ENCODE assay signal across 8 mouse cellular contexts in the genomic region with DNA sequence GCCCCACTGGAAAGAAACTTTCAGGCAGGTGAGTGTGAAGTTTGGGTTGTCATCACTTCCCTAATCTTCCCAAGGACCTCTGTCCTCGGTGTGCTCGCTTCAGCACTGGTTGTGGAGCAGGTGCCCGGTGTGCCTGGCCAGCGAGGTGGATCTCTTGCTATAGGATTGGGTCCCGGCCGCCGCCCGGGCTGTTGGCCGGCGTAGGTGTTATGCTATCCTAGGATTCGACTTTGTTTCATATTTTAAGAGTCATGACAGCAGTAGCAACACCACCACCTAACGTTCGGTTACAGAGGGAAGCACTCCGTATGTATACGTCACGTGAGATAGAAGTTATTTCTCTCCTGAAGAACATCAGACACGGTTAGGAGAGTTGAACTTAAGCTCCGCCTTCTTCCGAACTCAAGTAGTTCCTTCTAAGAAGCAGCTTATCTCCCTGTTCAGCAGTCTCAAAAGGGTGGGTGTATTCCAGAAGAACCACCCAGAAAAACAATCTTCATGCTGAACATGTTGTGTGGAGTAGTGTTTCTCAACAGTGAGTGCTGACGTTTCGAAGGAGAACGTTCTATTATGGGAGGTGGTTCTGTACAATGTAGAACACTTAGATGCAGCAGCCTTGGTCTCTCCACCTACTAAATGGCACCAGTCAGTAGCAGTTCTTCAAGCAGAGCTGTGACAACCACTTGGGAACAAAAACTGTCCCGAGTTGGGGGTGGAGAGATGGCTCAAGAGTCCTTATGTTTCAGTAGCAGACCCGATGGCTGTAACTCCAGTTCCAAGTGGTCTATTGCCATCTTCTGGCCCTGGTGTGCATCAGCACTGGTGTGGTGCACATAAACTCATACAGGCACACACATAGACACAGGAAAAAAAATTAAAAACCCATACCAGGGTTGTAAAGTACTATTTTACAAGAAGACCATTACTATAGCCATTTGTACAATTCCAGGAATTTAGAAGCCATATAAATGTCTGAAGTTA. TPM values are rescaled to one million over a fixed set of nuclear protein-coding genes. Genes with fewer than 3 reads are reported as not detected.
DNase-seq lines count a peak whose midpoint lies in the region; ATAC-seq and TF ChIP-seq lines count a peak whose summit lies in the region.

No protein-coding gene starts in this region.

- H3K27me3 ChIP-seq in heart, embryonic 16.5 days (ENCODE audit: control insufficient read depth, insufficient read depth, low read length) = no peaks in the 10 kb centered on the region
- no peaks in the 10 kb centered on the region for H3K27me3 ChIP-seq in G1E (ENCODE audit: insufficient read depth, low read length)
- no peaks in the 10 kb centered on the region for H3K27me3 ChIP-seq in limb, embryonic 12.5 days
- no peaks in the 10 kb centered on the region for H3K27me3 ChIP-seq in midbrain, embryonic 14.5 days (ENCODE audit: control insufficient read depth, insufficient read depth, low read length)

- H3K4me3 ChIP-seq in heart, embryonic 16.5 days (ENCODE audit: low read length) = peak overlapping the region; percentile 85
- H3K4me3 ChIP-seq in G1E (ENCODE audit: low read depth, low read length) = peak overlapping the region; percentile 97
- peak overlapping the region; percentile 84 for H3K4me3 ChIP-seq in limb, embryonic 12.5 days (replicated peaks)
- H3K4me3 ChIP-seq in midbrain, embryonic 14.5 days (replicated peaks; ENCODE audit: low read depth, low read length) = peak overlapping the region; percentile 74

- no peak for TF ChIP-seq CTCF in G1E (IDR thresholded peaks at IDR 0.05; ENCODE audit: low read depth, low read length)

- no peaks in the 10 kb centered on the region for H3K9me3 ChIP-seq in heart, embryonic 16.5 days (replicated peaks; ENCODE audit: control insufficient read depth, low read length)
- H3K9me3 ChIP-seq in G1E (replicated peaks) = peaks cover 4% of the 10 kb centered on the region; the same call in 1 of the 2 replicates
- H3K9me3 ChIP-seq in limb, embryonic 12.5 days = no peaks in the 10 kb centered on the region
- H3K9me3 ChIP-seq in midbrain, embryonic 14.5 days (ENCODE audit: control insufficient read depth, low read length) = no peaks in the 10 kb centered on the region

- peak overlapping the region; percentile 89 for H3K4me2 ChIP-seq in heart, embryonic 16.5 days (ENCODE audit: low read depth, low read length)
- H3K4me2 ChIP-seq in limb, embryonic 12.5 days = peak overlapping the region; percentile 76
- peak overlapping the region; percentile 85 for H3K4me2 ChIP-seq in midbrain, embryonic 14.5 days (ENCODE audit: low read length)

- H3K9ac ChIP-seq in heart, embryonic 16.5 days (ENCODE audit: low read length) = peak overlapping the region; percentile 84
- H3K9ac ChIP-seq in limb, embryonic 12.5 days (replicated peaks) = peak overlapping the region; percentile 61
- peak overlapping the region; percentile 54; the same call in 1 of the 2 replicates for H3K9ac ChIP-seq in midbrain, embryonic 14.5 days (replicated peaks; ENCODE audit: low read length)

- ATAC-seq in heart, embryonic 16.5 days (replicated peaks; ENCODE audit: extremely low read depth, insufficient read depth, low FRiP score) = peak; percentile 5; the same call in 1 of the 2 replicates
- ATAC-seq in G1E (ENCODE audit: extremely low read depth, insufficient number of reproducible peaks, low FRiP score, poor library complexity, severe bottlenecking) = peak; percentile 61
- ATAC-seq in erythroblast, adult 5-6 weeks (replicated peaks; ENCODE audit: low FRiP score, poor library complexity, severe bottlenecking) = peak; percentile 72
- 0 out of 2 replicates have a peak, but pooled peaks have one; percentile 8 for ATAC-seq in limb, embryonic 12.5 days (ENCODE audit: insufficient number of reproducible peaks, insufficient read depth, low FRiP score, low TSS enrichment, low read depth)
- ATAC-seq in midbrain, embryonic 14.5 days (ENCODE audit: low FRiP score, low TSS enrichment) = 0 out of 2 replicates have a peak, but pooled peaks have one; percentile 3

- 13% methylated on average over 24 of the region's 24 CpGs for WGBS in heart, embryonic 16.5 days
- WGBS in limb, embryonic 12.5 days = 17% methylated on average over 24 of the region's 24 CpGs
- 17% methylated on average over 24 of the region's 24 CpGs for WGBS in midbrain, embryonic 14.5 days

- intact Hi-C loops in heart, postnatal 36 days (cut with DNase I) = no loop called here

- no peak for DNase-seq in heart, postnatal 36 days
- peak; percentile 78 for DNase-seq in G1E (ENCODE audit: low spot score)
- DNase-seq in midbrain, embryonic 14.5 days = peak; percentile 50
- DNase-seq in layer of hippocampus, postnatal 36 days = no peak
- no peak for DNase-seq in ovary, postnatal 14 days (ENCODE audit: low spot score)

- peak overlapping the region; percentile 90 for H3K27ac ChIP-seq in heart, embryonic 16.5 days (ENCODE audit: low read length)
- peak overlapping the region; percentile 87 for H3K27ac ChIP-seq in limb, embryonic 12.5 days
- peak overlapping the region; percentile 91 for H3K27ac ChIP-seq in midbrain, embryonic 14.5 days (replicated peaks; ENCODE audit: low read depth, low read length)

- H3K36me3 ChIP-seq in heart, embryonic 16.5 days (ENCODE audit: control insufficient read depth, insufficient read depth) = peaks cover 15% of the 10 kb centered on the region; the same call in 1 of the 2 replicates
- H3K36me3 ChIP-seq in G1E (replicated peaks) = peaks cover 60% of the 10 kb centered on the region
- peaks cover 43% of the 10 kb centered on the region for H3K36me3 ChIP-seq in limb, embryonic 12.5 days
- peaks cover 32% of the 10 kb centered on the region for H3K36me3 ChIP-seq in midbrain, embryonic 14.5 days (ENCODE audit: control insufficient read depth, insufficient read depth, low read length)

- H3K4me1 ChIP-seq in heart, embryonic 16.5 days (ENCODE audit: control insufficient read depth, insufficient read depth, low read length) = peaks cover 14% of the 10 kb centered on the region
- peaks cover 53% of the 10 kb centered on the region for H3K4me1 ChIP-seq in G1E (ENCODE audit: insufficient read depth, low read depth, low read length)
- peaks cover 9% of the 10 kb centered on the region for H3K4me1 ChIP-seq in limb, embryonic 12.5 days (replicated peaks)
- H3K4me1 ChIP-seq in midbrain, embryonic 14.5 days (ENCODE audit: control insufficient read depth, insufficient read depth, low read length) = peaks cover 15% of the 10 kb centered on the region

RNA-seq across cellular contexts. Expression of a gene that starts 0.8 kb away (rescaled TPM):
- polyA plus RNA-seq in heart, embryonic 16.5 days (2015; fragmentation: Nextera tagmentation; extraction: Ambion mirVana) = 54.7 and 55.3 TPM in 2 replicates
- total RNA-seq in heart, postnatal 36 days (2021) = 10 to 100 TPM; 16.8 to 18.4 TPM
- total RNA-seq in G1E (2014; fragmentation: Nextera tagmentation) (30.9 and 45.8 TPM in 2 replicates), G1E (2017) (73.4 and 94.2 TPM in 2 replicates)
- polyA plus RNA-seq in G1E (2012) = 5.8 and 14.9 TPM in 2 replicates
- 28.0 and 28.6 TPM in 2 replicates for total RNA-seq in erythroblast, adult 5-6 weeks (2015; ENCODE audit: low replicate concordance)
- total RNA-seq in erythroblast, adult 5-6 weeks (2017; ENCODE audit: low replicate concordance) = 37.1 and 45.3 TPM in 2 replicates
- polyA plus RNA-seq in limb, embryonic 12.5 days (2016; fragmentation: Nextera tagmentation; extraction: Ambion mirVana) = 70.5 and 78.1 TPM in 2 replicates
- 62.9 and 75.8 TPM in 2 replicates for polyA plus RNA-seq in midbrain, embryonic 14.5 days (2014; fragmentation: Nextera tagmentation; extraction: Ambion mirVana)
- 10 to 100 TPM; 39.6 to 41.3 TPM for total RNA-seq in layer of hippocampus, postnatal 36 days (2021)

RNA-seq across cellular contexts. Expression of a gene that starts 1.1 kb away (rescaled TPM):
- polyA plus RNA-seq in heart, embryonic 16.5 days (2015; fragmentation: Nextera tagmentation; extraction: Ambion mirVana) = 117 and 124 TPM in 2 replicates
- 10 to 100 TPM; 44.5 to 50.8 TPM for total RNA-seq in heart, postnatal 36 days (2021)
- total RNA-seq in G1E (2014; fragmentation: Nextera tagmentation) = 154 and 178 TPM in 2 replicates
- total RNA-seq in G1E (2017) = 145 and 193 TPM in 2 replicates
- polyA plus RNA-seq in G1E (2012) = 81.1 and 103 TPM in 2 replicates
- 33.4 and 68.6 TPM in 2 replicates for total RNA-seq in erythroblast, adult 5-6 weeks (2015; ENCODE audit: low replicate concordance)
- 34.3 and 48.2 TPM in 2 replicates for total RNA-seq in erythroblast, adult 5-6 weeks (2017; ENCODE audit: low replicate concordance)
- 145 and 147 TPM in 2 replicates for polyA plus RNA-seq in limb, embryonic 12.5 days (2016; fragmentation: Nextera tagmentation; extraction: Ambion mirVana)
- 116 and 140 TPM in 2 replicates for polyA plus RNA-seq in midbrain, embryonic 14.5 days (2014; fragmentation: Nextera tagmentation; extraction: Ambion mirVana)
- 10 to 100 TPM; 53.2 to 59.1 TPM for total RNA-seq in layer of hippocampus, postnatal 36 days (2021)

RNA-seq across cellular contexts. Expression of a gene that starts 12.0 kb away (rescaled TPM):
- 279 and 291 TPM in 2 replicates for polyA plus RNA-seq in heart, embryonic 16.5 days (2015; fragmentation: Nextera tagmentation; extraction: Ambion mirVana)
- 100 to 1,000 TPM; 226 to 228 TPM for total RNA-seq in heart, postnatal 36 days (2021)
- 271 and 277 TPM in 2 replicates for total RNA-seq in G1E (2014; fragmentation: Nextera tagmentation)
- 67.7 and 75.2 TPM in 2 replicates for total RNA-seq in G1E (2017)
- 753 and 1,114 TPM in 2 replicates for polyA plus RNA-seq in G1E (2012)
- total RNA-seq in erythroblast, adult 5-6 weeks (2015; ENCODE audit: low replicate concordance) = 72.8 and 93.0 TPM in 2 replicates
- total RNA-seq in erythroblast, adult 5-6 weeks (2017; ENCODE audit: low replicate concordance) = 10.1 and 11.7 TPM in 2 replicates
- 259 and 269 TPM in 2 replicates for polyA plus RNA-seq in limb, embryonic 12.5 days (2016; fragmentation: Nextera tagmentation; extraction: Ambion mirVana)
- polyA plus RNA-seq in midbrain, embryonic 14.5 days (2014; fragmentation: Nextera tagmentation; extraction: Ambion mirVana) = 170 and 178 TPM in 2 replicates
- total RNA-seq in layer of hippocampus, postnatal 36 days (2021) = 100 to 1,000 TPM in 1 of 2 experiments, 10 to 100 TPM in 1; 99.2 to 101 TPM

RNA-seq across cellular contexts. Expression of a gene that starts 33.4 kb away (rescaled TPM):
- 12.4 and 13.0 TPM in 2 replicates for polyA plus RNA-seq in heart, embryonic 16.5 days (2015; fragmentation: Nextera tagmentation; extraction: Ambion mirVana)
- total RNA-seq in heart, postnatal 36 days (2021) = 10 to 100 TPM; 10.6 to 10.7 TPM
- 24.3 and 28.4 TPM in 2 replicates for total RNA-seq in G1E (2014; fragmentation: Nextera tagmentation)
- 32.7 and 37.4 TPM in 2 replicates for total RNA-seq in G1E (2017)
- 11.6 and 15.9 TPM in 2 replicates for polyA plus RNA-seq in G1E (2012)
- total RNA-seq in erythroblast, adult 5-6 weeks (2015; ENCODE audit: low replicate concordance) = 2.3 and 3.3 TPM in 2 replicates
- total RNA-seq in erythroblast, adult 5-6 weeks (2017; ENCODE audit: low replicate concordance) = 5.6 and 6.6 TPM in 2 replicates
- 28.2 and 29.4 TPM in 2 replicates for polyA plus RNA-seq in limb, embryonic 12.5 days (2016; fragmentation: Nextera tagmentation; extraction: Ambion mirVana)
- 12.4 and 17.1 TPM in 2 replicates for polyA plus RNA-seq in midbrain, embryonic 14.5 days (2014; fragmentation: Nextera tagmentation; extraction: Ambion mirVana)
- total RNA-seq in layer of hippocampus, postnatal 36 days (2021) = 10 to 100 TPM; 59.0 to 70.6 TPM

RNA-seq across cellular contexts. Expression of a gene that starts 48.6 kb away (rescaled TPM):
- polyA plus RNA-seq in heart, embryonic 16.5 days (2015; fragmentation: Nextera tagmentation; extraction: Ambion mirVana) = 25.3 and 26.2 TPM in 2 replicates
- total RNA-seq in heart, postnatal 36 days (2021) = 1 to 10 TPM; 6.5 to 6.9 TPM
- total RNA-seq in G1E (2014; fragmentation: Nextera tagmentation) (47.7 and 50.2 TPM in 2 replicates), G1E (2017) (37.8 and 52.7 TPM in 2 replicates)
- polyA plus RNA-seq in G1E (2012) = 3.9 and 4.9 TPM in 2 replicates
- 10.0 and 14.6 TPM in 2 replicates for total RNA-seq in erythroblast, adult 5-6 weeks (2015; ENCODE audit: low replicate concordance)
- 18.7 and 20.6 TPM in 2 replicates for total RNA-seq in erythroblast, adult 5-6 weeks (2017; ENCODE audit: low replicate concordance)
- polyA plus RNA-seq in limb, embryonic 12.5 days (2016; fragmentation: Nextera tagmentation; extraction: Ambion mirVana) = 54.0 and 56.8 TPM in 2 replicates
- polyA plus RNA-seq in midbrain, embryonic 14.5 days (2014; fragmentation: Nextera tagmentation; extraction: Ambion mirVana) = 20.9 and 29.7 TPM in 2 replicates
- total RNA-seq in layer of hippocampus, postnatal 36 days (2021) = 10 to 100 TPM; 16.6 to 18.1 TPM

Comparison
In these comparisons a context has a peak if more than half of its experiments do, and no peak if none do; other contexts are left out.
1. ATAC-seq: peak in every context shown above with its lines; median percentile 72 in erythroblast, adult 5-6 weeks; 61 in G1E; 8 in limb, embryonic 12.5 days; 5 in heart, embryonic 16.5 days; 3 in midbrain, embryonic 14.5 days.
2. DNase-seq: peak in G1E (single experiment) and midbrain, embryonic 14.5 days (single experiment); none in heart, postnatal 36 days (0 of 2), layer of hippocampus, postnatal 36 days (0 of 2) and ovary, postnatal 14 days (single experiment).
3. Peak in every context shown above with its lines, with median percentiles within 50 percentile points of each other: H3K27ac ChIP-seq, H3K4me2 ChIP-seq, H3K4me3 ChIP-seq and H3K9ac ChIP-seq.